Mouse (Mus musculus) liver, postnatal 0 days (tissue): ENCODE results near the gene Zyg11a.

Source experiments
- CTCF ChIP-seq: sonication (generic); IDR thresholded peaks from 2 replicates; pipeline ENCODE4 v1.5.1; 2016; ENCODE audit warnings: antibody characterized with exemption, low read depth
- EP300 ChIP-seq: IDR thresholded peaks from 2 replicates; pipeline ENCODE4 v1.6.1; 2016; ENCODE audit warnings: antibody characterized with exemption, low read depth, mild to moderate bottlenecking

DNA sequence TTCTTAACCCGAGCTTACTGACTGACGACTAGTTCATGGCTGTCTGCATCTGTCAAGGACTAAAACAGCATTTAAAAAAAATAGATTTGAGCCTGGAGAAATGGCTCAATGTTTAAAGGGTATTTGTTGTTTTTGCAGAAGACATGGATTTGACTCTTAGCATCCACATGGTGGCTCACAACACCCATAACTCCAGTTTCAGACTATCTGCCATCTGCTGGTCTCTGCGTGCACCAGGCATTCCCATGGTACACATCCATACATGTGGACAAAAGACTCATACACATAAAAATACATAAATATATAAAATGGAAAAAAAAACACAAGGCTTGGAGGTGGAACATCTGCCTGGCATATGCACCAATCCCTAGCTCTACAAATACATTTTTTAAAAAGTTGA, 31.5 kb upstream of the Zyg11a start:
- no peak for TF ChIP-seq CTCF
- TF ChIP-seq EP300, result no peak
